Mouse (Mus musculus): Measurements from ENCODE around the gene E130308A19Rik. TPM values are rescaled to one million over a fixed set of nuclear protein-coding genes. Genes with fewer than 3 reads are reported as not detected.

The E130308A19Rik gene
- total and polyA plus RNA-seq, 2 experiments from 2014 or later: 11.3 to 16.3 TPM

DNA sequence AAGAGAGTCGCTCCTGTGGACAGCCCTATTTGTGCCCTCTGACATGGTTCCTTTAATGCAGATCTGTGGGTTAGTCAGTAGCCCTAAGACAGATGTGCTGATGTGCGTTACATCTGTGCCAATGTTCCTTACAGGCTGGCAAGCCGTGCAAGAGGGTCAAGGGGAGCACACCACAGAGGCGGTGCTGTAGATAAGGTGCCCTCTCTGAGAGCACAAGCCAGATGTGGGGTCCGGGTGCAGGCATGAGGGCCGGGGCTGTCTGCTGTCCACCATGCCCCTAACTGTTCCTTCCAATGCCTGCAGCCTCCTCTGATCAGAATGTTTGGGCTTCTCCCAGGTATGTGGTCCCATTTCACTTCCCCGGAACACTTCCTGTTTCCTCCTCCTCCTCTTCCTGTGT, 138.9 kb downstream of the E130308A19Rik start:
- TF ChIP-seq CTCF (IDR thresholded peaks at IDR 0.05; ENCODE audit: low read depth) (no peak), EP300 (IDR thresholded peaks at IDR 0.05; ENCODE audit: low read depth) (no peak)
- Histone ChIP-seq H3K9me3 (replicated peaks; ENCODE audit: control insufficient read depth, low read length) (no peaks in the 10 kb centered on the region), H3K4me2 (ENCODE audit: low read depth, low read length) (peak overlapping the region; percentile 13; the same call in 1 of the 2 replicates), H3K4me1 (ENCODE audit: control insufficient read depth, insufficient read depth) (peaks cover 7% of the 10 kb centered on the region), H3K27ac (ENCODE audit: low read depth) (peak overlapping the region; percentile 72), H3K27me3 (ENCODE audit: control insufficient read depth, insufficient read depth, low read length) (no peaks in the 10 kb centered on the region), H3K9ac (replicated peaks; ENCODE audit: low read depth, low read length) (no peak overlapping the region), H3K4me3 (ENCODE audit: low read depth, low read length) (no peak overlapping the region), H3K36me3 (replicated peaks; ENCODE audit: control insufficient read depth, insufficient read depth, low read length) (peaks cover under 1% of the 10 kb centered on the region; the same call in 1 of the 2 replicates)
- 35% methylated on average over 7 of the region's 7 CpGs for WGBS
- ATAC-seq (ENCODE audit: insufficient read depth, low read depth) (0 out of 2 replicates have a peak, but pooled peaks have one; percentile 13), DNase-seq (ENCODE audit: low spot score) (no peak)

DNA sequence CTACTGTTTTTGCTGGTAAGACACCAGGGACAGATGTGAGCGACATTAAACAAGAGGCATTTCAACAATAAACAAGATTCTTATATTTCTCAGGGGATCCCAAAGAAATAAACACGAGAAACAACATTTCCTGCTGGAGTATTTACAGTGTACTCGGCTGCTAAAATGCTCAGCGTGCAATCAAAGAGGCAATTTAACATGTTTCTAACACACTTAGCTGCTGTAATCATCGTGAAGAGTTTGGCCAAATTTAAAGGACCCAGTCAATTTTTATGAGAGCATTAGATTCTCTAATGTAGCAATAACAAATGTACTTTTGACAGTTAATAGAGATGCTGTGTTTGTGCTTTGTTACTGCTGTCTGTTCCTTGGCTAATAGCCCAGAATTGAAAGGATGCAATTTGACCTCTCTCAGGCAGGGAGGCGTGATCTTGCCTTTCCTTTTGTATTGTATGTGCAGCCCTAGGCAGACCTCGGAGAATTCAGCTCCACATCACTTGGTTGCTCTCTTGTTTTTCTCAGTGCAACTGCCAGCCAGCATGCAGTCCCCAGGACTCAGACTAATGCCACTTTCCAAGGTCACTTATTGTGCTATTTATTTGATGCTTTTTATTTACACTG, 139.5 kb downstream of the E130308A19Rik start:
- no peak for TF ChIP-seq CTCF (IDR thresholded peaks at IDR 0.05; ENCODE audit: low read depth)
- no peak for TF ChIP-seq EP300 (IDR thresholded peaks at IDR 0.05; ENCODE audit: low read depth)
- WGBS: 24% methylated on average over 7 of the region's 7 CpGs
- H3K36me3 ChIP-seq (replicated peaks; ENCODE audit: control insufficient read depth, insufficient read depth, low read length): peaks cover 6% of the 10 kb centered on the region; the same call in 1 of the 2 replicates
- H3K4me3 ChIP-seq (ENCODE audit: low read depth, low read length): no peak overlapping the region
- H3K4me1 ChIP-seq (ENCODE audit: control insufficient read depth, insufficient read depth): peaks cover 2% of the 10 kb centered on the region; the same call in 1 of the 2 replicates
- DNase-seq (ENCODE audit: low spot score): peak; percentile 64
- peak; percentile 60; the same call in 1 of the 2 replicates for ATAC-seq (ENCODE audit: insufficient read depth, low read depth)
- H3K4me2 ChIP-seq (ENCODE audit: low read depth, low read length): peak overlapping the region; percentile 13; the same call in 1 of the 2 replicates
- H3K9me3 ChIP-seq (replicated peaks; ENCODE audit: control insufficient read depth, low read length): no peaks in the 10 kb centered on the region
- no peaks in the 10 kb centered on the region for H3K27me3 ChIP-seq (ENCODE audit: control insufficient read depth, insufficient read depth, low read length)
- H3K27ac ChIP-seq (ENCODE audit: low read depth): peak overlapping the region; percentile 72
- H3K9ac ChIP-seq (replicated peaks; ENCODE audit: low read depth, low read length): no peak overlapping the region

DNA sequence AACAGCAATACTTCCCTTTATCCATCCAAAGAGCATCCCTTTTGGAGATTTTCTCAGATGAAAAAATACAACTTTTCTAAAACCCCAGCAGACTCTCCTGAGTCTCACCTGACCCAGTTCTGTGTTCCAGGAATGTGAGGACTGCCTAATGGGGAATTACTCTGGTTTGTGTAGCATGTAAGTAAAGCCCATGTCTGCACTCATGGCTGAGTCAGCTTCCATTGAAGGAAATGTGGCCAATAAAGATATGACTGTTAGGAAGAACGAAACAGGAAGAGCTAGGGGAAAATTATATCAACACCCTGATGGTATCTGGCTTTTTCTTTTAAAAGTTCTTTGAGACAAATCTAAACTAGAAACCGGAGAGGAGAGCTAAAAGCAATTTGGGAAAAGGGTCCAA, 141.7 kb downstream of the E130308A19Rik start:
- 52% methylated on average over 2 of the region's 2 CpGs for WGBS
- no peak overlapping the region for H3K4me3 ChIP-seq (ENCODE audit: low read depth, low read length)
- no peaks in the 10 kb centered on the region for H3K27me3 ChIP-seq (ENCODE audit: control insufficient read depth, insufficient read depth, low read length)
- H3K4me1 ChIP-seq (ENCODE audit: control insufficient read depth, insufficient read depth): no peaks in the 10 kb centered on the region; the same call in 1 of the 2 replicates
- H3K9me3 ChIP-seq (replicated peaks; ENCODE audit: control insufficient read depth, low read length): no peaks in the 10 kb centered on the region
- no peak for ATAC-seq (ENCODE audit: insufficient read depth, low read depth)
- DNase-seq (ENCODE audit: low spot score): no peak
- no peak for TF ChIP-seq CTCF (IDR thresholded peaks at IDR 0.05; ENCODE audit: low read depth)
- no peak for TF ChIP-seq EP300 (IDR thresholded peaks at IDR 0.05; ENCODE audit: low read depth)
- peaks cover 24% of the 10 kb centered on the region for H3K36me3 ChIP-seq (replicated peaks; ENCODE audit: control insufficient read depth, insufficient read depth, low read length)
- no peak overlapping the region for H3K9ac ChIP-seq (replicated peaks; ENCODE audit: low read depth, low read length)
- no peak overlapping the region for H3K27ac ChIP-seq (ENCODE audit: low read depth)
- no peak overlapping the region for H3K4me2 ChIP-seq (ENCODE audit: low read depth, low read length)

DNA sequence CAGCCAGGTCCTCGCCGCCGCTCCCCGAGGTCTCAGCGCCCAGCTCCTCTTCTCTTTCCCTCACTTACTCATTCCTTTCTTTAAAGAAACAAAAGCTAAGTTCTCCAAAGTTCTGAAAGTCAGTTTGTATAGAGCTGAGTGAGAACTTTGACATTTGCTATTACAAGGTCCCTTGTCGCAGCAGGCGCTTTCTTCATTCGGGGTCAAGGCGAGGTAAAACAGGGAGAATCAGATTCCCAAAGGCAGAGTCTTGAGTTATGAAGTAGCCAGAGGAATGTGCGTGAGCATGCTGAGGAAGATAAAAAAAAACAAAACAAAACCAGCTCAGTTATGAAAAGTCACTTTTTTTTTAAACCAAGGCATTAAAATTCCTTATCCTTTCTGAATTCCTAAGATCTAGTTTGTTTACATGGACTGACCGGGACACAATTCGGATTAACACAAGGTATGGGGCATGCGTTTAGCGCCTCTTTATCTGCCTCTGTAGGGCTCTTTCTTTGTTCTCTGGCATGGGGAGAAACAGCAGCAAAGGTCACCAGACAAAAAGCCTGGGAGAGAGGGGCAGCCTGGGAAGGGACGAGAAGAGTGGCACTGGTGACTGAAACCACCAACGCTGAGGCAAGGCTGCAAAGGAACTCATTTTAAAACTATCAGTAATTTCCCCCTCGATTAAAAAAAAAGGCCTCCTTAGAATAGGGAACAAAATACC, 146.3 kb downstream of the E130308A19Rik start:
- Histone ChIP-seq H3K36me3 (replicated peaks; ENCODE audit: control insufficient read depth, insufficient read depth, low read length) (peaks cover 44% of the 10 kb centered on the region), H3K27me3 (ENCODE audit: control insufficient read depth, insufficient read depth, low read length) (no peaks in the 10 kb centered on the region), H3K9ac (replicated peaks; ENCODE audit: low read depth, low read length) (no peak overlapping the region), H3K4me2 (ENCODE audit: low read depth, low read length) (no peak overlapping the region), H3K4me3 (ENCODE audit: low read depth, low read length) (no peak overlapping the region), H3K9me3 (replicated peaks; ENCODE audit: control insufficient read depth, low read length) (no peaks in the 10 kb centered on the region), H3K27ac (ENCODE audit: low read depth) (peak overlapping the region; percentile 60), H3K4me1 (ENCODE audit: control insufficient read depth, insufficient read depth) (no peaks in the 10 kb centered on the region)
- DNase-seq (ENCODE audit: low spot score) (no peak), ATAC-seq (ENCODE audit: insufficient read depth, low read depth) (no peak)
- 58% methylated on average over 17 of the region's 17 CpGs for WGBS
- TF ChIP-seq CTCF (IDR thresholded peaks at IDR 0.05; ENCODE audit: low read depth): no peak
- no peak for TF ChIP-seq EP300 (IDR thresholded peaks at IDR 0.05; ENCODE audit: low read depth)

DNA sequence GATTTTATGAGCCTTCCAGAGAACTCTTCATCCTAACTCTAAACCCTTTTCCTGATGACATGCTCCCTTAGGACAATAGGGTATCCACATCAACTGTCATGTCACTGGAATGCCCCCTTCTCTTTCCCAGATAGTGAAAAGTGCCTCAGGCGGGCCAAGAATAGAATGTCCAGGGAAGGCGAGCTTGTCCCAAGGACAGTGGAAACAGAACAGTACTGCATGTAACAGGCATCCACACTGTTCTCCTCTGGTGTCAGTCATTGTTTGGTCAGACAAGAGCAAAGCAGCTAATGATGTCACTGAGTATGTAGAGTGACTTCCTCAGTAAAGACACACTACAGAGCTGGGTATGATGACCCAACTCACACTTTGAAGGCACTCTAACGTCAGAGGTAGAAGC, 151.8 kb downstream of the E130308A19Rik start:
- no peak overlapping the region for H3K9ac ChIP-seq (replicated peaks; ENCODE audit: low read depth, low read length)
- peaks cover 8% of the 10 kb centered on the region; the same call in 1 of the 2 replicates for H3K4me1 ChIP-seq (ENCODE audit: control insufficient read depth, insufficient read depth)
- H3K4me2 ChIP-seq (ENCODE audit: low read depth, low read length): no peak overlapping the region
- H3K27me3 ChIP-seq (ENCODE audit: control insufficient read depth, insufficient read depth, low read length): no peaks in the 10 kb centered on the region
- 27% methylated on average over 3 of the region's 3 CpGs for whole genome bisulfite sequencing
- no peaks in the 10 kb centered on the region for H3K9me3 ChIP-seq (replicated peaks; ENCODE audit: control insufficient read depth, low read length)
- TF ChIP-seq EP300 (IDR thresholded peaks at IDR 0.05; ENCODE audit: low read depth) (no peak), CTCF (IDR thresholded peaks at IDR 0.05; ENCODE audit: low read depth) (no peak)
- DNase-seq (ENCODE audit: low spot score) (peak; percentile 33), ATAC-seq (ENCODE audit: insufficient read depth, low read depth) (peak; percentile 85)
- H3K27ac ChIP-seq (ENCODE audit: low read depth): peak overlapping the region; percentile 73
- peaks cover 20% of the 10 kb centered on the region for H3K36me3 ChIP-seq (replicated peaks; ENCODE audit: control insufficient read depth, insufficient read depth, low read length)
- H3K4me3 ChIP-seq (ENCODE audit: low read depth, low read length): no peak overlapping the region

Data from heart, postnatal 0 days (tissue).